Mouse (Mus musculus) olfactory bulb, adult 2 months (tissue): ENCODE results near the gene Ston2.

Experiments
- CTCF ChIP-seq: fragments of 200-500 bp; IDR thresholded peaks from 2 replicates; pipeline ENCODE4 v1.5.1; 2012; ENCODE audit warnings: low read depth, mild to moderate bottlenecking, low read length, moderate library complexity; ENCODE audit not compliant: insufficient read depth
- POLR2A ChIP-seq: fragments of 200-500 bp; IDR thresholded peaks from 2 replicates; pipeline ENCODE4 v1.6.1; 2012; ENCODE audit warnings: mild to moderate bottlenecking, low read depth, low read length, moderate library complexity; ENCODE audit not compliant: insufficient read depth

DNA sequence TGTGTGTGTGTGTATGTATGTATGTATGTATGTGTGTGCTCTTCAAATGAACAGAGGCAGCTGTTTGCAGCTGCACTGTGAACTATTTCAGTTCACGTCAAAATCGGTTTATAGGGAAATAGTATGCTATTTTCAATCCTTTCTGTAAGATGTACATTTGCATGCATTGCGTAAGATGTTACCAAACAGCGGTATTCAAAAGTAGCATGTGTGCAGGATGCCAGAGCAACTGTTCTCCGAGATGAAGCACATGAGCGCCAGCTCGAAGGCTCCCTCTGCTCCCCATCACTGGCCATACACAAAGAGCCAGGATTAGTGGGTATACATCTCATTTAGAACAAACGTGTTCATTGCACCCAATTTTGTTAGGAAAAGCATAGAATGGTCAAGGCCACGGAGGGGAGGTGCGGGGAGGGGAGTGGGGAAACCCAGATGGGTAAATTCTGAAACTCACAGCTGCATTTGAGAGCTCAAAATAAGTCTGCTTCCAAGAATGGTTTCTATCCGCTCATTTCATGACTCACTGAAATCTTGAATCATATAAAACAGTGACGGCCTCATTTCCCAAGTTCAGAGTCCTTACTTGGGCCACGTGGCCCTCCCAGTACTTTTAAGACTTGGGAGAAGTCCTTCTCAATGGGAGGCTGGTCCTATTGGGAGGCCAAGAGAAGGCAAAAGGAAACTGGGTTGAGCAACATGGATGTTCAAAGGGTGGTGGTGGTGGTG, 15.2 kb upstream of the Ston2 start:
- TF ChIP-seq CTCF (no peak), POLR2A (no peak)
